Mouse (Mus musculus) spleen, embryonic (tissue): ENCODE measurements around the gene Fopnl.

Experiments
- CTCF ChIA-PET: fragments of 350-600 bp; sonication (Branson Sonifier 250); formaldehyde crosslinking; loops from one replicate; lab custom pipeline; 2022; lab: Charles Lee

The Fopnl gene

GRCm38 (mm10) chr16:14308245-14309073 lies 8.7 kb downstream of the Fopnl start:
- CTCF ChIA-PET, result no interaction called here

GRCm38 (mm10) chr16:14307373-14307772 lies 9.8 kb downstream of the Fopnl start:
- CTCF ChIA-PET, result no interaction called here

GRCm38 (mm10) chr16:14306451-14306850 lies 10.8 kb downstream of the Fopnl start:
- CTCF ChIA-PET, result no interaction called here

- CTCF ChIA-PET, result interaction anchor here (0.7 kb wide), 1 partner anchor 10 kb away, joined by 9 read pairs; no protein-coding TSS in a partner anchor
Observed at GRCm38 (mm10) chr16:14304791-14305190, 12.4 kb downstream of the Fopnl start.

GRCm38 (mm10) chr16:14303676-14304075 lies 13.5 kb downstream of the Fopnl start:
- CTCF ChIA-PET, result no interaction called here

GRCm38 (mm10) chr16:14303148-14303547 lies 14.1 kb downstream of the Fopnl start:
- CTCF ChIA-PET, result no interaction called here

GRCm38 (mm10) chr16:14298461-14298860 lies 18.7 kb downstream of the Fopnl start:
- CTCF ChIA-PET, result no interaction called here

- CTCF ChIA-PET, result no interaction called here
Observed at GRCm38 (mm10) chr16:14297746-14298145, 19.5 kb downstream of the Fopnl start.

GRCm38 (mm10) chr16:14297137-14297536 lies 20.1 kb downstream of the Fopnl start:
- CTCF ChIA-PET, result no interaction called here

GRCm38 (mm10) chr16:14296544-14297124 lies 20.6 kb downstream of the Fopnl start:
- CTCF ChIA-PET, result no interaction called here

GRCm38 (mm10) chr16:14295291-14295690 lies 21.9 kb downstream of the Fopnl start:
- CTCF ChIA-PET, result no interaction called here

- CTCF ChIA-PET, result no interaction called here
Observed at GRCm38 (mm10) chr16:14292205-14293199, 24.7 kb downstream of the Fopnl start.

GRCm38 (mm10) chr16:14291223-14291622 lies 26.0 kb downstream of the Fopnl start, which contains the start of gene Myh11:
Myh11 (minus strand) TSS chr16:14291372.
- CTCF ChIA-PET, result no interaction called here

GRCm38 (mm10) chr16:14272374-14272965 lies 44.7 kb downstream of the Fopnl start:
- CTCF ChIA-PET, result no interaction called here

GRCm38 (mm10) chr16:14265203-14265920 lies 51.8 kb downstream of the Fopnl start:
- CTCF ChIA-PET, result no interaction called here

- CTCF ChIA-PET, result no interaction called here
Observed at GRCm38 (mm10) chr16:14264504-14264903, 52.7 kb downstream of the Fopnl start.

GRCm38 (mm10) chr16:14263241-14263640 lies 54.0 kb downstream of the Fopnl start:
- CTCF ChIA-PET, result no interaction called here

GRCm38 (mm10) chr16:14262410-14262809 lies 54.8 kb downstream of the Fopnl start:
- CTCF ChIA-PET, result no interaction called here

GRCm38 (mm10) chr16:14258856-14259255 lies 58.3 kb downstream of the Fopnl start:
- CTCF ChIA-PET, result no interaction called here

GRCm38 (mm10) chr16:14253586-14253985 lies 63.6 kb downstream of the Fopnl start:
- CTCF ChIA-PET, result no interaction called here

- CTCF ChIA-PET, result no interaction called here
Observed at GRCm38 (mm10) chr16:14252877-14253276, 64.3 kb downstream of the Fopnl start.
